Mouse (Mus musculus): ENCODE measurements around the gene Btnl10.

Gene Btnl10

GRCm38 (mm10) chr11:58917745-58918366 lies at the start of gene Btnl10:
TSS of gene Btnl10 (plus strand) at chr11:58917908.
- DNase-seq (ENCODE audit: low read depth) = no peak

GRCm38 (mm10) chr11:58867954-58868330 lies 49.8 kb upstream of the Btnl10 start:
- no peak for DNase-seq (ENCODE audit: low read depth)

GRCm38 (mm10) chr11:58870961-58871360 lies 46.7 kb upstream of the Btnl10 start:
- DNase-seq (ENCODE audit: low read depth) = no peak

GRCm38 (mm10) chr11:58883756-58884155 lies 34.0 kb upstream of the Btnl10 start:
- no peak for DNase-seq (ENCODE audit: low read depth)

GRCm38 (mm10) chr11:58890511-58890910 lies 27.2 kb upstream of the Btnl10 start:
- DNase-seq (ENCODE audit: low read depth) = no peak

- no peak for DNase-seq (ENCODE audit: low read depth)
Measured at GRCm38 (mm10) chr11:58894456-58894855, 23.3 kb upstream of the Btnl10 start.

- DNase-seq (ENCODE audit: low read depth) = no peak
Measured at GRCm38 (mm10) chr11:58897485-58897884, 20.2 kb upstream of the Btnl10 start.

GRCm38 (mm10) chr11:58901080-58901479 lies 16.6 kb upstream of the Btnl10 start:
- no peak for DNase-seq (ENCODE audit: low read depth)

- peak; percentile 96 for DNase-seq (ENCODE audit: low read depth)
Measured at GRCm38 (mm10) chr11:58903511-58904409, 13.9 kb upstream of the Btnl10 start, which contains the start of gene Zfp39. TSS of gene Zfp39 (minus strand) at chr11:58904225.

GRCm38 (mm10) chr11:58904410-58904718 lies 13.3 kb upstream of the Btnl10 start:
- no peak for DNase-seq (ENCODE audit: low read depth)

GRCm38 (mm10) chr11:58904838-58905237 lies 12.9 kb upstream of the Btnl10 start:
- DNase-seq (ENCODE audit: low read depth) = peak; percentile 85

GRCm38 (mm10) chr11:58913776-58914175 lies 3.9 kb upstream of the Btnl10 start:
- DNase-seq (ENCODE audit: low read depth) = no peak

GRCm38 (mm10) chr11:58914461-58915028 lies 3.2 kb upstream of the Btnl10 start:
- DNase-seq (ENCODE audit: low read depth) = peak; percentile 75

- peak; percentile 84 for DNase-seq (ENCODE audit: low read depth)
Measured at GRCm38 (mm10) chr11:58916879-58917744, 596 bp upstream of the Btnl10 start.

GRCm38 (mm10) chr11:58918759-58919158 lies 1.1 kb downstream of the Btnl10 start:
- DNase-seq (ENCODE audit: low read depth) = no peak

GRCm38 (mm10) chr11:58922420-58922819 lies 4.7 kb downstream of the Btnl10 start:
- DNase-seq (ENCODE audit: low read depth) = no peak

- no peak for DNase-seq (ENCODE audit: low read depth)
Measured at GRCm38 (mm10) chr11:58926651-58927050, 8.9 kb downstream of the Btnl10 start.

GRCm38 (mm10) chr11:58927053-58927452 lies 9.3 kb downstream of the Btnl10 start:
- no peak for DNase-seq (ENCODE audit: low read depth)

GRCm38 (mm10) chr11:58927790-58928651 lies 10.3 kb downstream of the Btnl10 start:
- DNase-seq (ENCODE audit: low read depth) = peak; percentile 98

- DNase-seq (ENCODE audit: low read depth) = no peak
Measured at GRCm38 (mm10) chr11:58929055-58929454, 11.3 kb downstream of the Btnl10 start.

GRCm38 (mm10) chr11:58929641-58930040 lies 11.9 kb downstream of the Btnl10 start:
- no peak for DNase-seq (ENCODE audit: low read depth)

All from 416B (cell line).